Mouse (Mus musculus) left cerebral cortex, adult 8-10 months (tissue): Measurements from ENCODE around the gene Bhlha15. TPM values are rescaled to one million over a fixed set of nuclear protein-coding genes. Genes with fewer than 3 reads are reported as not detected.

ENCODE experiments used
- DNase-seq, 2 experiments: peaks; one replicate each; pipeline ENCODE4 v3.0.0; 2022; ENCODE audit warnings: low spot score in 2 of 2
- total RNA-seq, 4 experiments: library from RNA; stranded (reverse); gene quantifications; 2 replicates each; pipeline ENCODE4 v1.2.4; 2022

Gene Bhlha15
- total RNA-seq, 4 experiments from 2014 or later = 0.09 to 0.30 (median 0.16) TPM

GRCm38 (mm10) chr5:144230216-144230615 lies 40.1 kb downstream of the Bhlha15 start:
- DNase-seq = no peak

GRCm38 (mm10) chr5:144231410-144231809 lies 41.3 kb downstream of the Bhlha15 start:
- no peak for DNase-seq

GRCm38 (mm10) chr5:144232531-144232930 lies 42.4 kb downstream of the Bhlha15 start:
- DNase-seq = no peak

- no peak for DNase-seq
Observed at GRCm38 (mm10) chr5:144234222-144234621, 44.1 kb downstream of the Bhlha15 start.

GRCm38 (mm10) chr5:144234714-144235113 lies 44.6 kb downstream of the Bhlha15 start:
- no peak for DNase-seq

GRCm38 (mm10) chr5:144238969-144239368 lies 48.9 kb downstream of the Bhlha15 start:
- DNase-seq = no peak

Other genes with a start within 250 kb of the Bhlha15 start
- 10 to 100 TPM; 39.1 to 44.3 (median 40.7) TPM for gene Ccz1, start 175.4 kb upstream of the Bhlha15 start, total RNA-seq
- 1 to 10 TPM; 1.0 to 2.6 (median 1.1) TPM for gene Ocm, start 163.6 kb upstream of the Bhlha15 start, total RNA-seq
- 100 to 1,000 TPM; 133 to 154 (median 141) TPM for gene Lmtk2, start 89.8 kb upstream of the Bhlha15 start, total RNA-seq
- 10 to 100 TPM; 88.3 to 96.5 (median 92.1) TPM for gene Tecpr1, start 33.3 kb downstream of the Bhlha15 start, total RNA-seq
- 10 to 100 TPM; 63.5 to 74.4 (median 72.5) TPM for gene Bri3, start 54.2 kb downstream of the Bhlha15 start, total RNA-seq
- gene Baiap2l1, start 167.8 kb downstream of the Bhlha15 start, total RNA-seq = under 1 TPM; 0.50 to 0.74 (median 0.56) TPM